Mouse (Mus musculus): ENCODE measurements around the gene Flvcr1.

Flvcr1 gene

GRCm38 (mm10) chr1:191026021-191026713 lies at the start of gene Flvcr1:
TSS of gene Flvcr1 (minus strand) at chr1:191026158.
- peak; percentile 100 for DNase-seq (ENCODE audit: low read depth)

DNA sequence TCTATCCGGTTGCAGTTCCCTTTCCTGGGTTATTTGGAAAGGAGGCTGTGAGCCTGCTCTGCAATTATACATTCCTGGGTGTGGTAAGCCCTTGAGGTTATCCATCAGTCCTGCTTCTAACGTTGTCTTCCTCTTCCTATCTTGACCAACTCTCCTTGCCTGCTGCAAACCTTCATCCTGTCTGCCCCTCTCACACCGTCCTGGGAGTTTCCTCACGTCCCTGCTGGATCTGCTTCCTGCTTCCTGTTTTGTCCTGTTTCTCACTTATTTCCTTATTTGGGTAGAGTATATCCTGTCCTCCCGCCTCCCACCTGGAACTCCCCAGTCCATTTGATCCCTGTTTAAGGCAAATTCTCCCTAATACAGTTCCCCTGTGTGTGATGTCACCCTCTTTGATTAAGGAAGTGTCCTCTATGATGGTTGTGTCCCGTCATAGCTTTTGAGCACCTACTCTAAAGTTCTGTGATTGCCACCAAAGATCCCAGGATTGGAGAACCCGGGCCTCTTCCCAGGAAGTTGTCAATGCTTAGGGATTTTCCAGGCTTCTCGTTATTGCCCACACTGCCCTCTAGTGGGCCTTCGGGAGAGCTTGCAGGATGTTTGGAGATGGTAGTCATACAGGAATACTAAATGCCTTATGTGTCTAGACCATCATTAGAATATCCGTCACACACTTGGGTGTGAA lies 49.4 kb upstream of the Flvcr1 start:
- peak; percentile 53 for DNase-seq (ENCODE audit: low read depth)

DNA sequence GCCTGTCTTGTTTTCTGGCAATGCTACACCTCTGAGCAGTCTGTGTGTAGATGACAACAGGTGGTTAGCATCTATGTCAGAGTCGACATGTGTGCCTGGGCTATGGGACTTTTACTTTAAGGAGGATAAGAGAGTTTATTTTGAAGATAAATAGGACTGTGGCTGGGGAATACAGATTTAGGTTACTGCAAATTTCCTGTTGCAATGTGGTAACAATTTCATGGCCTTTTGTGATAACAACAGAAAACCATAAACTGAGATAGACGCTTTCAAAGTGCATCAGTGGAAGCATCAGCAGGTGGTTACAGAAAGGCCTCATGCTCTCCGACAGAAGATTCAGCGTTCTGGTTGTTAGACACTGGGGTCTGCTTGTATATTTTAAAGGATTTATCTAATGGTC lies 47.5 kb upstream of the Flvcr1 start:
- no peak for DNase-seq (ENCODE audit: low read depth)

DNA sequence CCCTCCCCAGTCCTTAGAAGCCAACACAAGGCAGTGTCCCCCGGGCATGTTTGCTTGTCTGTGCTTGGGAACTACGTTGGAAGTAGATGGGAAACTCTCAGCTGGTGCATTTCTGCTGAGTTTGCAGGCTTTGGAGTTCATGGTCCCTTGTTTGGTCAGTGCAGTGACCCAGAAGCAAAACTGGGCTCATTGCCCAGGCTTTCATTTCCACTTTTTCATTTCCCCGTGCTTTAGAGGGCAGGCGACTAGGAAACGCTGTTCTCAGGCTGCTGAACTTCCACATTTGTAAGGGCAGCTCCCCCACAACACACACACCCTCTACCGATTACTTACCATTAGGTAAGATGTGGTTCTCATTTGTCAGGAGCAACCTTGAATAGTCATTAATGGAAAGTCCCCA lies 47.0 kb upstream of the Flvcr1 start:
- no peak for DNase-seq (ENCODE audit: low read depth)

DNA sequence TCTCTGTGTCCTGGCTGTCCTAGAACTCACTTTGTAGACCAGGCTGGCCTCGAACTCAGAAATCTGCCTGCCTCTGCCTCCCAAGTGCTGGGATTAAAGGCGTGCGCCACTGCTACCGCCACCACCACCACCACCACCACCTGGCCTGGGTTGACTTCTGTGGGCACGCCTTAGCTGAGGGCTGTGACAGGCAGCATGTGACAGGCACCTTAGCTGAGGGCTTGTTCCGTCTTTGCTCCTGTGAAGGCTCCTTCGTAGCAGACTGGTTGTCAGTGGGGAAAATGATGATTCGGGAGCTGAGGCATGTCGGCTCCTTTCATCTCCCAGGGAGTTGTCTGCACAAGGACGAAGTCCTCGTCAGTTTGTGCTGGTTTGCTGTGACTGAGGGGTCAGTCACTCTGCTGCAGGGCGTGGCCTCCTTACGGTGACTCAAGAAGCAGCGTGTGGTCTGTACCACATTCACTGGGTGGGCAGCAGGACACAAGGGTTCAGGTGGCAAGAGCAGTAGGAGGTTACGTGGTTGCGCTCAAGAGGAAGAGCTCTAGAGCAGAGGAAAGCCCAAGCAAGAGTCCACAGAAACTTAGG lies 46.5 kb upstream of the Flvcr1 start:
- no peak for DNase-seq (ENCODE audit: low read depth)

DNA sequence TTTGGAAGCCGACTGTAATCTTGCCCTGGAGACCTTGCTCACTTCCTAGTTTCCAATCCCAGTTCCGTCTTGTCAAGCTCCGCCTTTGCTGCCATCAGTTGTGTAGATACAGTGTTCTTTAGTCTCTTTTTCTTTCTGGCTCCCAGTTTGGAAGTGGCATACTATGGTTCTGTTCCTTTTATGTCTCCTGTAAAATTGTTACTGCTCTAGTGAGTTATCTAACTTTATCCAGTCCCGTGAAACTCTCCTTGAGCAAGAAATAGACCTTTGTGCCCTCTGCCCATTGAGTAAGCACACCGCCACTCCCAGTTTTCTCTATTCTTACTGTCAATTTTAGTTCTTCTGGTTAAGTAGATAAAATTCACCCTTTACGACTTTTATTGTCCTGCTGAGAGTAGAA lies 45.7 kb upstream of the Flvcr1 start:
- no peak for DNase-seq (ENCODE audit: low read depth)

GRCm38 (mm10) chr1:191070259-191070658 lies 44.3 kb upstream of the Flvcr1 start:
- DNase-seq (ENCODE audit: low read depth) = no peak

DNA sequence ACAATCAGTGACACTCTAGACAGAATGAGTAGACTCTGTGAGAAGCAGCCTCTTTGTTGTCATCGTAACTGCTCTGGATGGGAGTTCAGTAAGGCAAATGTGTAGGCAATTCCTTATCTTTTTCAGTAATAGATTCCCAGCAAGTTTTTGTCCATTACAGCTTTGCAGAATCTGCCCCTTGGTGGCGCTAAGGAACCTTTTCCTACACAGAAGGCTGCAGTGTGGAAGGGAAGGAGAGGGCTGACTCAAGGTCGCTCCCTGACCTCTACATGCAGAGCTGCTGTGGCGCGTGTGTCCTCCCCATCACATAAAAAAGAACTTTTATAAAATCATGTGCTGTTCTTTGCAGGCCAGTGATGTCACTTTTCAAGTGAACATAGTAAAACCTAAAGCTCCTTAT lies 42.4 kb upstream of the Flvcr1 start:
- DNase-seq (ENCODE audit: low read depth) = no peak

- DNase-seq (ENCODE audit: low read depth) = no peak
Measured at GRCm38 (mm10) chr1:191065188-191065587, 39.2 kb upstream of the Flvcr1 start.

GRCm38 (mm10) chr1:191064535-191064934 lies 38.6 kb upstream of the Flvcr1 start:
- no peak for DNase-seq (ENCODE audit: low read depth)

- no peak for DNase-seq (ENCODE audit: low read depth)
Measured at GRCm38 (mm10) chr1:191063700-191064099, 37.7 kb upstream of the Flvcr1 start.

DNA sequence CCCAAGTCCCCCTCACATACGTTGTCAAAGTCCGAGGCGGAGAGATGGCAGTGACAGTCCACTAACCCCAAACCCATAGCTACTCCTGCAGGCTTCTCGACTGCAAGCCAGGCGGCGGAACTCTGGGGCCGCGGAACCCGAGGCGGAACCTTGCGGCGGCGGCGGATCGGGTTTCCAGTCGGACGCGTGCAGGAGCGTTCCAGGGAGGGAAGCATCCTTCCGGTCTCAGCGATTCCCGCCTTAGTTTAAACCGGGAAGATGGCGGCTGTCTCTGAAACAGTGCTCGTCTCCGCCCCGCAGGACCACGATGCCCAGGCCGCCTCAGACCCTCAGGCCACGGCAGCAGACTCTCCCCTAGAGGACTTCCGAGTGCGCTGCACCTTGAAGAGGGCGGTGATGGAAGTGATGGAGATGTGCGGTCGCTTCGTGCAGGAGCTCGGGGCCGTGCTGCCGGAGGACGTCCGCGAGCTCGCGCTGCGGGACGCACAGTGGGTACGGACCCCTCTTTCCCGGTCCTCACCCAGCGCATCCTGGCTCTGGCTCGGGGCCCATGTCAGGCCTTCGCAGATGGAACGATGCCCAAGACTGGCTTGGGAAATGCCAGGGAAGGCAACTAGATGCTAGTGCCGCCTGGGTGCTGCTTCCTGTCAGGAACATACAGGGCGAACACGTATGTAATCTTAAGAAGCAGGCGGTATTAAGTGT lies 37.0 kb upstream of the Flvcr1 start, which contains the start of the genes Tatdn3 and Nsl1:
Gene Tatdn3, minus strand, starts transcription at position 152 of the 705 bp plus-strand sequence.
Gene Nsl1, plus strand, starts transcription at position 232 of the 705 bp plus-strand sequence.
- DNase-seq (ENCODE audit: low read depth) = peak; percentile 95

DNA sequence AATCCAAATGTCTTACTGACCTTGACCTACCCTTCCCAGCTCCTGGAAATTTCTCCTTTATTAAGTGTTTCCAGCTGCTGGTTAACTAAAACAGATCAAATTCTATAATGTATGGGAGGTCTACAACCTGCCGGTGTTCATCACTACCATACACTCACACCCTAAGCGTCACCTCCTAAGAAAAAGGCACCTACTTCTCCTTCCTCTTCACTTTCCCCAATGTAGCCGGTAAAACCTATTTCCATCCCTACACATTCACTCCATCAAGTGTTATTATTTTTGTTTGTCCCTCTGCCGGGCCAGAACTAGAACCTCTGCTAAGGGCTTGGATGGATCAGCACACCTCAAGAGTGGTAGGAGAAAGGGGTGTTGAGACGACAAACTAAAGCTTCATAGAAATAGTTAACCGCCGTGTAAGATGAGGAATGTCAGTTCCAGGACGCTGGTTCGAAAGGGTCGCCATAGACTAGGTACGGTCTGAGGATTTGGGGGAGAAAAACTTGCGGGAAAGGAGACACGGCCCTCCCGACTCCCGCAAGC lies 36.4 kb upstream of the Flvcr1 start:
- no peak for DNase-seq (ENCODE audit: low read depth)

GRCm38 (mm10) chr1:191057461-191057860 lies 31.5 kb upstream of the Flvcr1 start:
- DNase-seq (ENCODE audit: low read depth) = no peak

DNA sequence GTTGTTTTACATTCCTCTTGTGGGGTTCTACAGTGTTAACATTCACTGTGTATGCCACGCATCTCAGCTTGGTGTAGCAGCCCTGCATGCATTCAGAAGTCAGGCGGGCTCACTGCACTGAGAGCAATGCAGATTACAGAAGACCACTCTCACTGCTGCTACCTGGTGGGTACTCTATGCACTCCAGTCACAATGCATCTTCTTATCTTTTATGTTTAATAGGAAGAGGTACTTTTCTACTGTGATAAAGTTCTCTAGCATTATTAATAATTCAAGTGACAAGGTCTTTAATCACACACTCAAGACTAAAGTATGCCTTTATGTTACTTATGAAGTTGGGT lies 29.5 kb upstream of the Flvcr1 start:
- no peak for DNase-seq (ENCODE audit: low read depth)

GRCm38 (mm10) chr1:191054870-191055532 lies 29.0 kb upstream of the Flvcr1 start:
- no peak for DNase-seq (ENCODE audit: low read depth)

GRCm38 (mm10) chr1:191053555-191053954 lies 27.6 kb upstream of the Flvcr1 start:
- DNase-seq (ENCODE audit: low read depth) = no peak

GRCm38 (mm10) chr1:191046231-191046824 lies 20.4 kb upstream of the Flvcr1 start:
- DNase-seq (ENCODE audit: low read depth) = no peak

DNA sequence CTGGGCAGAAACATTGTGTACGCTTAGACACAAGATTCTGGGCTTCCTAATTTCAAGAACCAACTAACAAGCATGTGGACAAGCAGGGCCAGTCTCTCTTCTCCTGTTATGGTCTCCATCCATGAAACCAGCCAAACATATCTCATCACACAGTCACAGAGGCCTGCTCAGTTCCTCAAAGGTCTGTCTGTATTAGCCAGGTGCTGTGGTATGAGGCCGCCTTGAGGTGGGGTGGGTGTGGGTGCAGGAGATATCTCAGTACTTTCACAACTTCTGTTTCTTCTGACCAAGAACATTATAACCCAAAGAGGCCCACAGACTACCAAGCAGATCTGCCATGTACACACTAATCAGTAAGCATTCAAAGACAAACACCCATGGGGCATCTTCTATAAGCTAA lies 19.3 kb upstream of the Flvcr1 start:
- no peak for DNase-seq (ENCODE audit: low read depth)

DNA sequence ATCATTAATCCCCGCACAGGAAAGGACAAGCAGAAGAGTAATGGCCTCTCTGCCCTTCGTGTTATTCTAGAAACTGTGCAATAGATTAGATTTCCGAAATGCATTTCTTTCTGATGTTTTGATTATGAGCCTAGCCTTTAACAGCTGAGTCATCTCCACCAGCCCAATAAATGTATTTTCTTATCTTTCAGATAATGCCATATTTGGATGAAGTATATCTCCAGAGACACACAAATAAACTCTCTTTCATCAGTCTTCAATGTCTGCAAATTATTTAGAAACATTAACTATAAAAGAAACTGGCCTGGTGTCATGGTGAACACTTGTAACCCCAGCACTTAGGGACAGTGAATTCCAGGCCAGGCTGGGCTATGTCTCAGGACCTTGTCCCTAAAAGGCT lies 16.7 kb upstream of the Flvcr1 start:
- DNase-seq (ENCODE audit: low read depth) = no peak

- no peak for DNase-seq (ENCODE audit: low read depth)
Measured at GRCm38 (mm10) chr1:191042106-191042505, 16.1 kb upstream of the Flvcr1 start.

Measured in induced T-regulatory cell, adult 2 months (primary cell).